Mouse (Mus musculus) right cerebral cortex, adult 18-20 months (tissue): Measurements from ENCODE around the gene Cybrd1.

ENCODE experiments used
- DNase-seq: peaks from one replicate; pipeline ENCODE4 v3.0.0; 2022; ENCODE audit warnings: mixed read lengths

Gene Cybrd1

GRCm38 (mm10) chr2:71176329-71177249 is 58.9 kb downstream of the Cybrd1 start:
- DNase-seq, result no peak

- DNase-seq, result no peak
Observed at GRCm38 (mm10) chr2:71177250-71177615, 59.5 kb downstream of the Cybrd1 start.

GRCm38 (mm10) chr2:71177760-71178159 is 60.0 kb downstream of the Cybrd1 start:
- no peak for DNase-seq

- no peak for DNase-seq
Observed at GRCm38 (mm10) chr2:71179716-71180115, 62.0 kb downstream of the Cybrd1 start.

GRCm38 (mm10) chr2:71180566-71181217 is 63.0 kb downstream of the Cybrd1 start:
- DNase-seq, result no peak

- DNase-seq, result no peak
Observed at GRCm38 (mm10) chr2:71187950-71188349, 70.2 kb downstream of the Cybrd1 start.

- DNase-seq, result no peak
Observed at GRCm38 (mm10) chr2:71188861-71189260, 71.1 kb downstream of the Cybrd1 start.

- DNase-seq, result no peak
Observed at GRCm38 (mm10) chr2:71191391-71192194, 73.9 kb downstream of the Cybrd1 start.

- DNase-seq, result no peak
Observed at GRCm38 (mm10) chr2:71192195-71192807, 74.6 kb downstream of the Cybrd1 start.
